18 mouse cellular contexts compared by ENCODE assay signal in the genomic region with DNA sequence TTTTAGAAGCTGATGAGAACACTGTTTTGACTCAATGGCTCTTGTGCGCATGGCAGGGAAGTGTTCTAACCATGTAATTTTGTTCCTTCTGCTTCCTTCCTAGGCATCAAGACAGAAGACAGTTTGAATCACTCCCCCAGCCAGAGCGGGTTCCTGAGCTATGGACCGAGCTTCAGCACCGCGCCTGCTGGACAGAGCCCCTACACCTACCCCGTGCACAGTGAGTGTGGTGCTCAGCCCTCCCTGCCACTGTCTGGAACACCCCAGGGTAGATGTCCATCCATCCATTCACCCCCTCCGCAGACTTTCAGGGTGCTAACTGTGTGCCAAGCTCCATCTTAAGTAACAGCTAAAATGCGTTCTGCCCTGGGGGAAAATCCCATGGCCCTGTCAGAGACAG.
A peak's percentile ranks its signal among the peaks of the same experiment; 100 is the strongest.
DNase-seq lines count a peak whose midpoint lies in the region; ATAC-seq and TF ChIP-seq lines count a peak whose summit lies in the region.
"Had no signal": no experiment of that assay in that cellular context is flagged by ENCODE, and none has a peak within 500 bp of the region (broad histone marks: within the 10 kb centered on the region; RNA-seq: fewer than 3 reads in every experiment).

No protein-coding gene starts in this region.

- H3K79me2 ChIP-seq in myocyte (ENCODE audit: control insufficient read depth, insufficient read depth): no peaks in the 10 kb centered on the region

- H3K36me3 ChIP-seq in myocyte (ENCODE audit: control insufficient read depth, insufficient read depth): no peaks in the 10 kb centered on the region
- H3K36me3 ChIP-seq in stomach, postnatal 0 days (ENCODE audit: control insufficient read depth, insufficient read depth, low read length): no peaks in the 10 kb centered on the region
- H3K36me3 ChIP-seq: liver, embryonic 13.5 days; midbrain, embryonic 13.5 days had no signal

- WGBS in stomach, postnatal 0 days: 34% methylated on average over 8 of the region's 8 CpGs

- ATAC-seq in stomach, postnatal 0 days (ENCODE audit: low FRiP score, low TSS enrichment): no peak
- ATAC-seq: midbrain, embryonic 13.5 days had no signal

- no peak overlapping the region for H3ac ChIP-seq in myocyte (ENCODE audit: control insufficient read depth, insufficient read length)

- peak; percentile 52 for DNase-seq in adrenal gland, postnatal 14 days
- DNase-seq in adrenal gland, adult 8-10 months: no peak
- DNase-seq in kidney, postnatal 4 days: peak; percentile 68 to 69
- DNase-seq in kidney, adult 11 months: no peak
- DNase-seq in embryo, embryonic 10.5 days (ENCODE audit: low spot score): peak; percentile 45
- no peak for DNase-seq in left cerebral cortex, postnatal 4 days
- no peak for DNase-seq in stomach, postnatal 0 days (ENCODE audit: low spot score)
- DNase-seq: cerebellum, adult 11-12 months; heart, adult 18-20 months; kidney, postnatal 14 days; liver, embryonic 13.5 days; lung, postnatal 10 days; right cerebral cortex, postnatal 14 days; thymus, postnatal 14 days had no signal

- H3K27ac ChIP-seq in stomach, postnatal 0 days (replicated peaks): no peak overlapping the region
- H3K27ac ChIP-seq: liver, embryonic 13.5 days; midbrain, embryonic 13.5 days; neural tube, embryonic 12.5 days had no signal

- no peak overlapping the region for H3K4me2 ChIP-seq in myocyte (ENCODE audit: low read depth)
- H3K4me2 ChIP-seq in stomach, postnatal 0 days (replicated peaks; ENCODE audit: low read depth): no peak overlapping the region
- H3K4me2 ChIP-seq: liver, embryonic 13.5 days; midbrain, embryonic 13.5 days; neural tube, embryonic 12.5 days had no signal

- H3K4me3 ChIP-seq in myocyte: no peak overlapping the region
- H3K4me3 ChIP-seq in stomach, postnatal 0 days (ENCODE audit: low read depth, low read length): no peak overlapping the region
- H3K4me3 ChIP-seq: erythroblast, embryonic 14.5 days; liver, embryonic 13.5 days; midbrain, embryonic 13.5 days; neural tube, embryonic 12.5 days had no signal

- H3K27me3 ChIP-seq in myocyte (ENCODE audit: control insufficient read depth, insufficient read depth, insufficient read length): peaks cover 36% of the 10 kb centered on the region
- H3K27me3 ChIP-seq in stomach, postnatal 0 days (ENCODE audit: control insufficient read depth, insufficient read depth, low read length): no peaks in the 10 kb centered on the region
- H3K27me3 ChIP-seq: liver, embryonic 13.5 days; midbrain, embryonic 13.5 days; neural tube, embryonic 12.5 days had no signal

- no peak overlapping the region for H3K9ac ChIP-seq in stomach, postnatal 0 days (ENCODE audit: low read length)
- H3K9ac ChIP-seq: liver, embryonic 13.5 days; midbrain, embryonic 13.5 days; neural tube, embryonic 12.5 days had no signal

- no peak for TF ChIP-seq CTCF in stomach, postnatal 0 days (IDR thresholded peaks at IDR 0.05; ENCODE audit: low read depth)

- H3K9me3 ChIP-seq in stomach, postnatal 0 days (ENCODE audit: control insufficient read depth, low read length): no peaks in the 10 kb centered on the region
- H3K9me3 ChIP-seq: liver, embryonic 13.5 days; midbrain, embryonic 13.5 days; neural tube, embryonic 12.5 days had no signal

- intact Hi-C loops in left cerebral cortex, postnatal 4 days (cut with DNase I): no loop called here

- TF ChIP-seq EP300 in stomach, postnatal 0 days (optimal IDR thresholded peaks at IDR 0.05): no peak

- H3K4me1 ChIP-seq in stomach, postnatal 0 days (replicated peaks; ENCODE audit: control insufficient read depth, insufficient read depth): no peaks in the 10 kb centered on the region
- H3K4me1 ChIP-seq: liver, embryonic 13.5 days had no signal

- TF ChIP-seq POLR2A in myocyte (IDR thresholded peaks at IDR 0.05; ENCODE audit: insufficient read length, low read depth): no peak

TF ChIP-seq in myocyte, 11 proteins besides CTCF, POLR2A, EP300 and RAD21:
- peak; percentile 88 for TF ChIP-seq REST (IDR thresholded peaks at IDR 0.05; ENCODE audit: insufficient read depth, insufficient read length)
- TF ChIP-seq MYOD1 (IDR thresholded peaks at IDR 0.05; ENCODE audit: control insufficient read depth in 1 of 3, insufficient read length in 2 of 3, low read depth in 2 of 3): no peak
- TF ChIP-seq POLR2AphosphoS2 (IDR thresholded peaks at IDR 0.05; ENCODE audit: insufficient read length, low read depth): no peak
- TF ChIP-seq CEBPB (IDR thresholded peaks at IDR 0.05; ENCODE audit: insufficient read depth, poor library complexity, severe bottlenecking): no peak

Comparison
In these comparisons a context has a peak if more than half of its experiments do, and no peak if none do; other contexts are left out.
1. DNase-seq: peak in adrenal gland, postnatal 14 days (single experiment), kidney, postnatal 4 days (2 of 2) and embryo, embryonic 10.5 days (single experiment); none in adrenal gland, adult 8-10 months (single experiment), kidney, adult 11 months (single experiment), left cerebral cortex, postnatal 4 days (single experiment) and stomach, postnatal 0 days (single experiment).